Mouse (Mus musculus): ENCODE measurements around the gene Tnnt3. TPM values are rescaled to one million over a fixed set of nuclear protein-coding genes. Genes with fewer than 3 reads are reported as not detected.

Tnnt3 gene
- 10.3 and 17.4 TPM in 2 replicates for polyA plus RNA-seq (2012; rRNA removed)

DNA sequence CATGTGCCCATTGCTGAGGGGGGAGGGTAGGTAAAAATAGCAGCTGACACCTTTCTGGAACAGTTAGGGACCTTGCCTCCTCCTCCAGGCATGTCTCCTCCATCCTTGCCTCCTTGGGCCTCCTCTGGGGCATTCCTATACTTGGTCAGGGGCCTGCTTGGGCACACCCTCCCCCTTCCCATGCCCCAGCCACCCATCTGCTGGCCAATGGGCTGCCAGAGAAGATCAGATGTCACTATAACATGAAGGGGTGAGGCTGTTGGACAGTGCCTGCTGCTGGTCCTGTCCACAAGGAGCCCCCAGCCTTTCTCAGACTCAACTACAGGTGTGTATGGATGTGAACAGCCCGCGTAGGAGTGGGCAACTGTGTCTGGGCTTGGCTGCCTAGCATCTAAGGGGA, at the start of gene Tnnt3:
Gene Tnnt3, plus strand, starts transcription at position 262 of the 400 bp plus-strand sequence.

DNA sequence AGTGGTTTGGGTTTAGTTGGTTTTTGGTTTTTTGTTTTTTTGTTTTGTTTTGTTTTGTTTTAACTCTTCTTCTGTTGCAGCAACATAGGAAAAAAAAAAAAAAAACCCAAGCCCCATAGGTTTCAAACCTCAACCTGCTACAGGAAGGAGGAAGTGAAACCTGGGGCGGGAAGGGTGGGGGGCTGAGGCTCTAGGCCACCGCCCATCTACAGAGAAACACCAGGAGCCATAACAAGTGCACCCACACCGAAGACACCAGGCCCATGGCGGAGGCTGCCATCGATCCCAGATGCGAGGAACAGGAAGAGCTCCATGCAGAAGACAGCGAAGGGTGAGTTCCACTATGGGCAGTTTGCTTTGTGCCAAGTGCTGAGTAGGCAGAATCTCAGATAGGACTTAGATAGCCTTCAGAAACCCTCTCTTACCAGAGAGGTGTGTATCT, 38.0 kb upstream of the Tnnt3 start, which contains the start of gene Lsp1:
Gene Lsp1, plus strand, starts transcription at position 174 of the 442 bp plus-strand sequence.

DNA sequence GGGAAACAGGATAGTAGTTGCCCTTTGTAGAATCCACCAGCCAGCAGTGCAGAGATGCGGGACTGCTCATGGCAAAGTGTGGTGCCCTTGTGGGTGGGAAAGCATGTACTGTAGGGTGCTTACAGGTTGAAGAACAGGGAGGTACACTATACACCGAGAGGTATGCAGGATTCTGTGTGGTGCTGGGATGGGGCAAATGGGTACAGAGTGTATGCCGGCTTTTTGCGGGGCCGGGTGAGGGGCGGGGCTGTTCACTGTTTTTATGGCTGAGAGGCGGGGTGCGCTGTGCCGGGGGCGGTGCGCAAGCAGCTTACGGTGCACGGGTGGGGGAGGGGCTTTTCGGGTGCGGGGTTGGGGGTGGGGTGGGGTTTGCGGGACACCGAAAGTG, 34.0 kb downstream of the Tnnt3 start, which contains the start of gene Mrpl23:
Gene Mrpl23, plus strand, starts transcription at position 16 of the 388 bp plus-strand sequence.

Other genes starting within 250 kb of the Tnnt3 start
- gene Gm2431, start 240.5 kb upstream of the Tnnt3 start, polyA plus RNA-seq (2012; rRNA removed) = not detected in 2 replicates
- gene Gm4559, start 224.5 kb upstream of the Tnnt3 start, polyA plus RNA-seq (2012; rRNA removed) = not detected in 2 replicates
- not detected in 2 replicates for gene Krtap5-1, start 201.7 kb upstream of the Tnnt3 start, polyA plus RNA-seq (2012; rRNA removed)
- gene Krtap5-4, start 195.3 kb upstream of the Tnnt3 start, polyA plus RNA-seq (2012; rRNA removed) = not detected in 2 replicates
- 22.3 and 31.2 TPM in 2 replicates for gene Ifitm10, start 125.1 kb upstream of the Tnnt3 start, polyA plus RNA-seq (2012; rRNA removed)
- not detected in 2 replicates for gene Gm49369, start 116.2 kb upstream of the Tnnt3 start, polyA plus RNA-seq (2012; rRNA removed)
- gene Ctsd, start 110.8 kb upstream of the Tnnt3 start, polyA plus RNA-seq (2012; rRNA removed) = 387 and 475 TPM in 2 replicates
- 608 and 659 TPM in 2 replicates for gene Syt8, start 64.0 kb upstream of the Tnnt3 start, polyA plus RNA-seq (2012; rRNA removed)
- 22.6 and 28.4 TPM in 2 replicates for gene Tnni2, start 57.0 kb upstream of the Tnnt3 start, polyA plus RNA-seq (2012; rRNA removed)
- 48.6 and 56.0 TPM in 2 replicates for gene Lsp1, start 38.0 kb upstream of the Tnnt3 start, polyA plus RNA-seq (2012; rRNA removed)
- 2.2 and 3.9 TPM in 2 replicates for gene Mrpl23, start 33.9 kb downstream of the Tnnt3 start, polyA plus RNA-seq (2012; rRNA removed)
- 16.7 and 17.9 TPM in 2 replicates for gene Igf2, start 168.0 kb downstream of the Tnnt3 start, polyA plus RNA-seq (2012; rRNA removed)
- gene Gm49394, start 171.1 kb downstream of the Tnnt3 start, polyA plus RNA-seq (2012; rRNA removed) = not detected in 2 replicates
- 0.34 TPM in 1 of 2 replicates, not detected in the other for gene Ins2, start 244.5 kb downstream of the Tnnt3 start, polyA plus RNA-seq (2012; rRNA removed)

Measured in stomach, adult 2 months (tissue).